Mouse (Mus musculus): ENCODE measurements around the gene Iqschfp.

- TF ChIP-seq CTCF (IDR thresholded peaks at IDR 0.05; ENCODE audit: low read depth) (peak; percentile 80), EP300 (IDR thresholded peaks at IDR 0.05; ENCODE audit: low read depth) (no peak)
Measured at GRCm38 (mm10) chr3:68059162-68059800, 167.2 kb downstream of the Iqschfp start.
